Mouse (Mus musculus) heart, postnatal 0 days (tissue): ENCODE results near the gene Krt6b. TPM values are rescaled to one million over a fixed set of nuclear protein-coding genes. Genes with fewer than 3 reads are reported as not detected.
"Not testable (repeated sequence)": the region's sequence is repeated elsewhere in the genome, so short reads cannot be mapped to it uniquely, and the experiment has no call there.

ENCODE experiments used
- ATAC-seq: fragments of 200-750 bp; cut with Nextera tagmentation; 2 replicates; pipeline ENCODE4 v1.8.0; 2017; ENCODE audit warnings: low read depth, moderate number of reproducible peaks, moderate library complexity; ENCODE audit not compliant: insufficient read depth
- DNase-seq: peaks from one replicate; pipeline ENCODE4 v3.0.0-alpha.2; 2016; ENCODE audit warnings: low spot score
- H3K27ac ChIP-seq: fragments of 300-500 bp; sonication (generic); 2 replicates; pipeline ENCODE4 v1.5.1; 2014; ENCODE audit warnings: low read depth, mild to moderate bottlenecking
- H3K27me3 ChIP-seq: fragments of 300-500 bp; sonication (generic); 2 replicates; pipeline ENCODE4 v1.6.1; 2014; ENCODE audit warnings: low read length, mixed read lengths; ENCODE audit not compliant: control insufficient read depth, insufficient read depth
- H3K36me3 ChIP-seq: fragments of 300-500 bp; sonication (generic); replicated peaks from 2 replicates; pipeline ENCODE4 v1.6.1; 2014; ENCODE audit warnings: low read length, mixed read lengths; ENCODE audit not compliant: control insufficient read depth, insufficient read depth
- H3K4me1 ChIP-seq: fragments of 300-500 bp; sonication (generic); 2 replicates; pipeline ENCODE4 v1.6.1; 2014; ENCODE audit warnings: antibody characterized with exemption; ENCODE audit not compliant: control insufficient read depth, insufficient read depth
- H3K4me2 ChIP-seq: fragments of 300-500 bp; sonication (generic); 2 replicates; pipeline ENCODE4 v1.6.1; 2014; ENCODE audit warnings: low read depth, mild to moderate bottlenecking, low read length, moderate library complexity
- H3K4me3 ChIP-seq: fragments of 300-500 bp; sonication (generic); 2 replicates; pipeline ENCODE4 v1.5.1; 2014; ENCODE audit warnings: low read depth, low read length
- H3K9ac ChIP-seq: fragments of 300-500 bp; sonication (generic); replicated peaks from 2 replicates; pipeline ENCODE4 v1.6.1; 2014; ENCODE audit warnings: low read depth, low read length, mixed read lengths
- H3K9me3 ChIP-seq: fragments of 300-500 bp; sonication (generic); replicated peaks from 2 replicates; pipeline ENCODE4 v1.6.1; 2016; ENCODE audit warnings: low read length; ENCODE audit not compliant: control insufficient read depth
- CTCF ChIP-seq: IDR thresholded peaks from 2 replicates; pipeline ENCODE4 v1.5.1; 2016; ENCODE audit warnings: antibody characterized with exemption, control low read depth, low read depth
- EP300 ChIP-seq: IDR thresholded peaks from 2 replicates; pipeline ENCODE4 v1.6.1; 2016; ENCODE audit warnings: antibody characterized with exemption, low read depth
- WGBS: fragments of 180-500 bp; shearing (Covaris S2); extraction: QIAGEN DNeasy Blood & Tissue Kit; methylation state at CpG from one replicate; pipeline ENCODE4 v1.1.7; 2014; 5-methylcytosine and 5-hydroxymethylcytosine counted together
- polyA plus RNA-seq: library from polyadenylated mRNA; unstranded; fragments of >200 nt; fragmentation: Nextera tagmentation; extraction: Ambion mirVana; gene quantifications from 2 replicates; pipeline ENCODE4 v1.2.1, GENCODE M21; 2015
- total RNA-seq: library from RNA; depleted of rRNA; stranded (reverse); fragments of >200 nt; gene quantifications from 2 replicates; pipeline ENCODE4 v1.2.3, GENCODE M21; 2014; ENCODE audit warnings: low replicate concordance

Krt6b gene
- total and polyA plus RNA-seq, 2 experiments from 2014 or later = 0.07 TPM; not detected in 1

GRCm38 (mm10) chr15:101697326-101698188 lies 17.5 kb upstream of the Krt6b start:
- WGBS = 68% methylated on average over 8 of the region's 8 CpGs

GRCm38 (mm10) chr15:101694207-101694606 lies 14.1 kb upstream of the Krt6b start, which contains the start of gene Krt6a:
Krt6a (minus strand) TSS chr15:101694307.
- no peaks in the 10 kb centered on the region for H3K27me3 ChIP-seq
- no peaks in the 10 kb centered on the region for H3K4me1 ChIP-seq
- H3K9me3 ChIP-seq = no peaks in the 10 kb centered on the region
- WGBS = 76% methylated on average over 5 of the region's 5 CpGs
- no peak within 1 kb of the TSS for H3K9ac ChIP-seq
- no peak within 1 kb of the TSS for H3K4me3 ChIP-seq
- DNase-seq (no peak), ATAC-seq (no peak)
- H3K36me3 ChIP-seq = no peaks in the 10 kb centered on the region
- H3K4me2 ChIP-seq = no peak within 1 kb of the TSS
- no peak within 1 kb of the TSS for H3K27ac ChIP-seq
- TF ChIP-seq EP300 (no peak), CTCF (no peak)

More at GRCm38 (mm10) chr15:101697326-101698188, 17.5 kb upstream of the Krt6b start:
- Histone ChIP-seq H3K4me1 (no peaks in the 10 kb centered on the region), H3K9ac (no peak overlapping the region), H3K36me3 (no peaks in the 10 kb centered on the region), H3K27ac (no peak overlapping the region), H3K9me3 (no peaks in the 10 kb centered on the region), H3K4me3 (no peak overlapping the region), H3K27me3 (no peaks in the 10 kb centered on the region), H3K4me2 (no peak overlapping the region)
- DNase-seq (no peak), ATAC-seq (no peak)
- TF ChIP-seq EP300 (no peak), CTCF (no peak)

GRCm38 (mm10) chr15:101690460-101690859 lies 10.4 kb upstream of the Krt6b start:
- H3K36me3 ChIP-seq, H3K27ac ChIP-seq, H3K4me1 ChIP-seq, H3K27me3 ChIP-seq, H3K4me3 ChIP-seq, H3K9me3 ChIP-seq, H3K9ac ChIP-seq, H3K4me2 ChIP-seq, DNase-seq, ATAC-seq: not testable (repeated sequence)
- WGBS = 93% methylated on average over 5 of the region's 5 CpGs

DNA sequence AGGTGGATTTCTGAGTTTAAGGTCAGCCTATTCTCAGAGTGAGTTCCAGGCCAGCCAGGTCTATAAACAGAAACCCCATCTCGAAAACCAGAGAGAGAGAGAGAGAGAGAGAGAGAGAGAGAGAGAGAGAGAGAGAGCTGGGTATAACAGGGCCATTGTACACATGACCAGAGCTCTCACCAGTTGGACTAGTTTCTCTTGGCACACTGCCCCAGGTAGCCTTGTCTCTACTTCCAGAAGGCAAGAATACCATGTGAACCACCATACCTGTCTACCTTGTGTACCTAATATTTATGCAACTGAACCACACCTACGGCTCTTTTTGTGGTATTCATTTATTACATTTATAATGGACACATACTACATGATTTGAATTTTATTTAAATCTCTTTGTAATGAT lies 8.1 kb upstream of the Krt6b start:
- ATAC-seq = no peak
- no peak overlapping the region for H3K4me2 ChIP-seq
- 41% methylated on average over 2 of the region's 2 CpGs for WGBS

DNA sequence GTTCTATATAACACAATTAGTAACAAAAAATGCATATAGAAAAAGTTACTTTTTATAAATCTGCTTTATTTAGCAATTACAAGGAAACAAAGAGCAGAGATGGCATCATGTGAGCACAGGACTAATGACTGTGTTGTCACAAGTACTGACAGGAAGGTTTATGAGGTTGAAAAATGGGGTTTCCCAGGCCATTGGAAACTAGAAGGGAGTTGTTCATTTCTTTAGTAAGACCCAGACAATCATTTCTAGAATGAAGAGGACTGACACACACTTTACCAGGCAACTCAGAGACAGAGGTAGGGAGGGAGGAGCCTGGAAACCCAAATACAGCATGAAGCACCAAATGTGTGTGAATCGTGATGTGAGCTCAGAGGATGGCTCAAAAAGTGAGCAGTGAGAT lies 4.1 kb downstream of the Krt6b start:
- Histone ChIP-seq H3K4me1 (no peaks in the 10 kb centered on the region), H3K9me3 (no peaks in the 10 kb centered on the region), H3K36me3 (no peaks in the 10 kb centered on the region), H3K4me3 (no peak overlapping the region), H3K9ac (no peak overlapping the region), H3K27me3 (no peaks in the 10 kb centered on the region), H3K4me2 (no peak overlapping the region), H3K27ac (no peak overlapping the region)
- 71% methylated on average over 1 of the region's 1 CpGs for WGBS
- DNase-seq = no peak
- TF ChIP-seq CTCF = no peak
- TF ChIP-seq EP300 = no peak
- ATAC-seq = no peak

More for the DNA sequence above, 8.1 kb upstream of the Krt6b start:
- no peak overlapping the region for H3K4me3 ChIP-seq
- no peaks in the 10 kb centered on the region for H3K27me3 ChIP-seq
- no peak overlapping the region for H3K27ac ChIP-seq
- TF ChIP-seq EP300 (no peak), CTCF (no peak)
- H3K4me1 ChIP-seq = no peaks in the 10 kb centered on the region
- H3K9ac ChIP-seq = no peak overlapping the region
- H3K36me3 ChIP-seq = no peaks in the 10 kb centered on the region
- DNase-seq = no peak
- no peaks in the 10 kb centered on the region for H3K9me3 ChIP-seq
